7 mouse cellular contexts compared by ENCODE assay signal in genomic region chrX:8073881-8074429, GRCm38 (mm10). TPM values are rescaled to one million over a fixed set of nuclear protein-coding genes. Genes with fewer than 3 reads are reported as not detected.
A peak's percentile ranks its signal among the peaks of the same experiment; 100 is the strongest.
DNase-seq lines count a peak whose midpoint lies in the region; ATAC-seq and TF ChIP-seq lines count a peak whose summit lies in the region.

No protein-coding gene starts in this region.

- WGBS in forebrain, embryonic 14.5 days, result 33% methylated on average over 62 of the region's 64 CpGs

- no peaks in the 10 kb centered on the region for H3K4me1 ChIP-seq in forebrain, embryonic 14.5 days (ENCODE audit: control insufficient read depth, insufficient read depth, low read length)

- H3K4me3 ChIP-seq in forebrain, embryonic 14.5 days (ENCODE audit: low read depth, low read length), result peak overlapping the region; percentile 51

- peak overlapping the region; percentile 66 for H3K9ac ChIP-seq in forebrain, embryonic 14.5 days (ENCODE audit: low read length)

- peak; percentile 4; the same call in 1 of the 2 replicates for ATAC-seq in forebrain, embryonic 14.5 days
- ATAC-seq in megakaryocyte progenitor cell, adult 5-6 weeks (replicated peaks; ENCODE audit: poor library complexity), result peak; percentile 40

- TF ChIP-seq POLR2A in brain, embryonic 14.5 days (IDR thresholded peaks at IDR 0.05; ENCODE audit: borderline replicate concordance, extremely low read depth, insufficient read depth, insufficient read length, poor library complexity, severe bottlenecking), result no peak

- peak overlapping the region; percentile 52 for H3K4me2 ChIP-seq in forebrain, embryonic 14.5 days (ENCODE audit: low read length)

- TF ChIP-seq CTCF in brain, embryonic 14.5 days (IDR thresholded peaks at IDR 0.05; ENCODE audit: borderline replicate concordance, extremely low read depth, insufficient read depth, insufficient read length), result no peak

- H3K27me3 ChIP-seq in forebrain, embryonic 14.5 days (replicated peaks; ENCODE audit: control insufficient read depth, insufficient read depth, low read length), result no peaks in the 10 kb centered on the region
- H3K27me3 ChIP-seq in splenic B cell, adult 2 months (ENCODE audit: control insufficient read depth, insufficient read depth, low read length, poor library complexity, severe bottlenecking), result no peaks in the 10 kb centered on the region

- H3K36me3 ChIP-seq in forebrain, embryonic 14.5 days (ENCODE audit: control insufficient read depth, insufficient read depth, low read length), result peaks cover 18% of the 10 kb centered on the region
- H3K36me3 ChIP-seq in splenic B cell, adult 2 months (ENCODE audit: control insufficient read depth, insufficient read depth, low read length, poor library complexity, severe bottlenecking), result 0 out of 2 replicates have a peak, but pooled peaks cover 2% of the 10 kb centered on the region

- DNase-seq in 3T3-L1 (ENCODE audit: low read depth, low spot score), result peak; percentile 59
- peak; percentile 52 for DNase-seq in A20 (ENCODE audit: low read depth, low spot score)
- peak; percentile 51 for DNase-seq in brain, embryonic 14.5 days (ENCODE audit: low read depth)
- DNase-seq in forebrain, embryonic 14.5 days (ENCODE audit: low spot score), result peak; percentile 28
- peak; percentile 40 for DNase-seq in kidney, postnatal 10 days
- peak; percentile 18 for DNase-seq in splenic B cell, adult 2 months (ENCODE audit: low read depth, low spot score)

- H3K9me3 ChIP-seq in forebrain, embryonic 14.5 days (replicated peaks; ENCODE audit: control insufficient read depth, low read length), result no peaks in the 10 kb centered on the region

- H3K27ac ChIP-seq in forebrain, embryonic 14.5 days (ENCODE audit: low read depth, low read length), result peak overlapping the region; percentile 82

RNA-seq across cellular contexts. Expression of gene Suv39h1, which starts 0.6 kb away (rescaled TPM):
- 46.5 and 56.7 TPM in 2 replicates for polyA plus RNA-seq in brain, embryonic 14.5 days (2012; rRNA removed)
- 42.8 and 47.7 TPM in 2 replicates for polyA plus RNA-seq in forebrain, embryonic 14.5 days (2014; fragmentation: Nextera tagmentation; extraction: Ambion mirVana)
- total RNA-seq in megakaryocyte progenitor cell, adult 5-6 weeks (2015), result 53.5 and 64.6 TPM in 2 replicates
- total RNA-seq in megakaryocyte progenitor cell, adult 5-6 weeks (2017), result 79.2 and 81.6 TPM in 2 replicates

RNA-seq across cellular contexts. Expression of gene Was, which starts 16.3 kb away (rescaled TPM):
- polyA plus RNA-seq in brain, embryonic 14.5 days (2012; rRNA removed), result 0.52 and 1.00 TPM in 2 replicates
- 0.15 and 0.33 TPM in 2 replicates for polyA plus RNA-seq in forebrain, embryonic 14.5 days (2014; fragmentation: Nextera tagmentation; extraction: Ambion mirVana)
- total RNA-seq in megakaryocyte progenitor cell, adult 5-6 weeks (2015), result 73.0 and 75.7 TPM in 2 replicates
- total RNA-seq in megakaryocyte progenitor cell, adult 5-6 weeks (2017), result 98.9 and 103 TPM in 2 replicates

RNA-seq across cellular contexts. Expression of gene Glod5, which starts 55.7 kb away (rescaled TPM):
- 0.33 and 0.43 TPM in 2 replicates for polyA plus RNA-seq in brain, embryonic 14.5 days (2012; rRNA removed)
- 0.46 TPM in 1 of 2 replicates, not detected in the other for polyA plus RNA-seq in forebrain, embryonic 14.5 days (2014; fragmentation: Nextera tagmentation; extraction: Ambion mirVana)
- total RNA-seq in megakaryocyte progenitor cell, adult 5-6 weeks (2015), result not detected in 2 replicates
- total RNA-seq in megakaryocyte progenitor cell, adult 5-6 weeks (2017), result not detected in 2 replicates

RNA-seq across cellular contexts. Expression of gene Wdr13, which starts 58.7 kb away (rescaled TPM):
- 235 and 257 TPM in 2 replicates for polyA plus RNA-seq in brain, embryonic 14.5 days (2012; rRNA removed)
- 35.2 and 43.2 TPM in 2 replicates for polyA plus RNA-seq in forebrain, embryonic 14.5 days (2014; fragmentation: Nextera tagmentation; extraction: Ambion mirVana)
- 11.9 and 14.4 TPM in 2 replicates for total RNA-seq in megakaryocyte progenitor cell, adult 5-6 weeks (2015)
- 16.3 and 25.5 TPM in 2 replicates for total RNA-seq in megakaryocyte progenitor cell, adult 5-6 weeks (2017)

Comparison
In these comparisons a context has a peak if more than half of its experiments do, and no peak if none do; other contexts are left out.
1. Peak in every context shown above with its lines: DNase-seq, ATAC-seq, H3K4me3 ChIP-seq and H3K27ac ChIP-seq.